Mouse (Mus musculus) left cerebral cortex, adult 6 months (tissue): ENCODE measurements around the gene Tnfaip3. TPM values are rescaled to one million over a fixed set of nuclear protein-coding genes. Genes with fewer than 3 reads are reported as not detected.

ENCODE experiments used
- long read RNA-seq, 2 experiments: library from polyadenylated mRNA; unstranded; transcript quantifications; one replicate each; pipeline ENCODE4 v2.0.0; 2019 to 2020
- polyA plus RNA-seq: library from polyadenylated mRNA; unstranded; fragments of <200 nt; fragmentation: Nextera tagmentation; gene quantifications from 2 replicates; pipeline ENCODE4 v1.2.3, GENCODE M21; 2021

Tnfaip3 gene
- 1.1 and 1.2 TPM in 2 replicates for polyA plus RNA-seq
- long read RNA-seq, experiment 1, full-length matches to known transcripts: 10 of 15 reads
- long read RNA-seq, experiment 1, partial matches to known transcripts: 5 of 15 reads
- long read RNA-seq, experiment 1, other reads (novel, unspliced or antisense): 0 of 15 reads
- long read RNA-seq, experiment 2: 0 reads

GRCm38 (mm10) chr10:19015257-19015862 lies at the start of gene Tnfaip3:
TSS of gene Tnfaip3 (minus strand) at chr10:19015657.

Other genes starting within 250 kb of the Tnfaip3 start
- not detected in 2 replicates for gene Gm4922, start 228.9 kb downstream of the Tnfaip3 start, polyA plus RNA-seq
- 5.8 and 6.1 TPM in 2 replicates for gene Perp, start 170.6 kb downstream of the Tnfaip3 start, polyA plus RNA-seq